Mouse (Mus musculus) left cerebral cortex, adult 9 months (tissue): ENCODE measurements at regions not wholly inside any gene's neighbourhood (a gene's known extent, or its start where the extent isn't known, plus 50 kb on each side); places are given as distances from the start of the nearest gene placed in this dataset.
"Not testable (repeated sequence)": the region's sequence is repeated elsewhere in the genome, so short reads cannot be mapped to it uniquely, and the experiment has no call there.

ENCODE experiments used
- DNase-seq, 2 experiments: peaks; one replicate each; pipeline ENCODE4 v3.0.0; 2022; ENCODE audit warnings: low spot score in 2 of 2

- peak; percentile 90 to 95 for DNase-seq
Measured at GRCm38 (mm10) chr17:17293932-17294534, 80.1 kb upstream of the Riok2 start.

GRCm38 (mm10) chr17:17295037-17295436 is 79.1 kb upstream of the Riok2 start:
- DNase-seq, result not testable (repeated sequence)

GRCm38 (mm10) chr17:17303496-17303895 is 70.6 kb upstream of the Riok2 start:
- DNase-seq, result not testable (repeated sequence)
